Mouse (Mus musculus): ENCODE data around the gene Angel2. TPM values are rescaled to one million over a fixed set of nuclear protein-coding genes. Genes with fewer than 3 reads are reported as not detected.
"Not testable (repeated sequence)": the region's sequence is repeated elsewhere in the genome, so short reads cannot be mapped to it uniquely, and the experiment has no call there.

The Angel2 gene
- 34.8 and 50.1 TPM in 2 replicates for polyA plus RNA-seq (2011; ENCODE audit: insufficient read length, low read depth, missing spikeins)

- not testable (repeated sequence) for H3K4me1 ChIP-seq (ENCODE audit: control insufficient read depth, insufficient read depth, low read length); H3K4me3 ChIP-seq (ENCODE audit: insufficient read depth, low read length); H3K27ac ChIP-seq (ENCODE audit: insufficient read depth, low read length)
Observed at GRCm38 (mm10) chr1:190924812-190925211, at the start of gene Angel2. Gene Angel2, plus strand, starts transcription at chr1:190925112.

GRCm38 (mm10) chr1:190875751-190876150 is 49.2 kb upstream of the Angel2 start:
- H3K27ac ChIP-seq (ENCODE audit: insufficient read depth, low read length) = no peak overlapping the region
- TF ChIP-seq POLR2A (IDR thresholded peaks at IDR 0.05; ENCODE audit: low read depth, low read length) (no peak), CTCF (IDR thresholded peaks at IDR 0.05; ENCODE audit: borderline replicate concordance, insufficient read depth, low read length) (no peak)
- H3K4me1 ChIP-seq (ENCODE audit: control insufficient read depth, insufficient read depth, low read length) = no peaks in the 10 kb centered on the region
- no peak overlapping the region for H3K4me3 ChIP-seq (ENCODE audit: insufficient read depth, low read length)

DNA sequence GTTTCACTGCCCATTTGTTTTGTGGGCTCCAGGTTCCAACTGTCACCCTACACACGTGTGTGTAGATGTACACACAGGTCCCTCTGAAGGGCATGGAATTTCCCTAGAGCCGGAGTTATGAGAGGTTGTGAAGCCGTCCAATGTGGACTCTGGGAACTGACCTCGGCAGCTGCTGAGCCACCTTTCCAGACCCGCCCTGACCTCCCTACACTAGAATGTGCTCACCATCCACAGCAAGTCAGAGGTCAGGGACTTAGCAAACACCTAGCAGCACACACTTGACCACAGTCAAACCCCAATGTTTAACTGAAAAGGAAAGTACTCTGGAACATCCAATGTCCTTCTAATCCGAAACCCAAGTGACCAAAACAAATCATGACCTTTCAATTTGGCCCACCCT is 44.3 kb upstream of the Angel2 start:
- Histone ChIP-seq H3K4me1 (ENCODE audit: control insufficient read depth, insufficient read depth, low read length) (no peaks in the 10 kb centered on the region), H3K27ac (ENCODE audit: insufficient read depth, low read length) (no peak overlapping the region), H3K4me3 (ENCODE audit: insufficient read depth, low read length) (no peak overlapping the region)
- TF ChIP-seq POLR2A (IDR thresholded peaks at IDR 0.05; ENCODE audit: low read depth, low read length) (no peak), CTCF (IDR thresholded peaks at IDR 0.05; ENCODE audit: borderline replicate concordance, insufficient read depth, low read length) (no peak)

DNA sequence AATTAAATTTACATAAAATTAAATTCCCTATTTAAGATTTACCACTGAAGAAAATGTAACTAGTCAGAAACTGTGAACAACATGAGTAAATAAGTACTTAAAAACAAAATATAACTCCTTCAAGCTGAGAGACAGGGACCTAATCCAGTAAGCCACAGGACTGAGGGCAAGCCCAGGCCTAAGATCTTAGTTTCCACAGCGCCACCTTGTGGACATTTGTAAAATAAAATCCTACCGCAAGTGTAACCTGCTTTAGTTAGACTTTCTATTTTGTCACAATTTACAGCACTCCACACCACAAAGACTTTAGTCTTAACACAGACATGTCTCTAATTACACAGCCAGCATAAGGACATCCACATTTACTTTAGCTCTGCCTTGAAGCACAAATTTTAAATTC is 43.5 kb upstream of the Angel2 start:
- Histone ChIP-seq H3K27ac (ENCODE audit: insufficient read depth, low read length) (no peak overlapping the region), H3K4me3 (ENCODE audit: insufficient read depth, low read length) (no peak overlapping the region), H3K4me1 (ENCODE audit: control insufficient read depth, insufficient read depth, low read length) (no peaks in the 10 kb centered on the region)
- TF ChIP-seq POLR2A (IDR thresholded peaks at IDR 0.05; ENCODE audit: low read depth, low read length) (no peak), CTCF (IDR thresholded peaks at IDR 0.05; ENCODE audit: borderline replicate concordance, insufficient read depth, low read length) (peak; percentile 26; the same call in 1 of the 2 replicates)

DNA sequence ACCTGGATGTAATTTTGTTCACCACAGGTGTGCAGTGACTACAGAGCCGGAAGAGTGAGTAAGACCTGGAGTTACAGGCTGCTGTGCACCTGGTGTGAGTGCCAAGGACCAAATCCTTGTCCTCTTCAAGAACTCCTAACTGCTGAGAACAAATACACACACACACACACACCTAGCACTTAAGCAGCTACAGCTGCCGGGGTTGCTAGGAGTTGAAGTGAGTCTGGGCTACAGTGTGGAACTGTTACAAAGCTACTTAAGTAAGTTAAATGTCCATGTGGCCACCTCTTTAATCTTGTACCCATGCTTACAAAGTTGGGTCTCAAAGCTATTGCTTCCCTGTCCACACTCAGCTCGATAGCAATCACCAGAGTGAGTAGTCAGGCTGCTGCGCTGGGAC is 38.9 kb upstream of the Angel2 start:
- no peak overlapping the region for H3K4me3 ChIP-seq (ENCODE audit: insufficient read depth, low read length)

GRCm38 (mm10) chr1:190888031-190888430 is 36.9 kb upstream of the Angel2 start:
- H3K4me1 ChIP-seq (ENCODE audit: control insufficient read depth, insufficient read depth, low read length) = no peaks in the 10 kb centered on the region
- TF ChIP-seq CTCF (IDR thresholded peaks at IDR 0.05; ENCODE audit: borderline replicate concordance, insufficient read depth, low read length) = no peak
- no peak for TF ChIP-seq POLR2A (IDR thresholded peaks at IDR 0.05; ENCODE audit: low read depth, low read length)

More for the DNA sequence above, 38.9 kb upstream of the Angel2 start:
- no peaks in the 10 kb centered on the region for H3K4me1 ChIP-seq (ENCODE audit: control insufficient read depth, insufficient read depth, low read length)
- no peak overlapping the region for H3K27ac ChIP-seq (ENCODE audit: insufficient read depth, low read length)
- no peak for TF ChIP-seq POLR2A (IDR thresholded peaks at IDR 0.05; ENCODE audit: low read depth, low read length)
- TF ChIP-seq CTCF (IDR thresholded peaks at IDR 0.05; ENCODE audit: borderline replicate concordance, insufficient read depth, low read length) = no peak

GRCm38 (mm10) chr1:190888646-190889045 is 36.3 kb upstream of the Angel2 start:
- no peak overlapping the region for H3K4me3 ChIP-seq (ENCODE audit: insufficient read depth, low read length)
- no peak overlapping the region for H3K27ac ChIP-seq (ENCODE audit: insufficient read depth, low read length)
- H3K4me1 ChIP-seq (ENCODE audit: control insufficient read depth, insufficient read depth, low read length) = no peaks in the 10 kb centered on the region
- TF ChIP-seq CTCF (IDR thresholded peaks at IDR 0.05; ENCODE audit: borderline replicate concordance, insufficient read depth, low read length) = no peak
- TF ChIP-seq POLR2A (IDR thresholded peaks at IDR 0.05; ENCODE audit: low read depth, low read length) = no peak

More at GRCm38 (mm10) chr1:190888031-190888430, 36.9 kb upstream of the Angel2 start:
- Histone ChIP-seq H3K4me3 (ENCODE audit: insufficient read depth, low read length) (no peak overlapping the region), H3K27ac (ENCODE audit: insufficient read depth, low read length) (no peak overlapping the region)

DNA sequence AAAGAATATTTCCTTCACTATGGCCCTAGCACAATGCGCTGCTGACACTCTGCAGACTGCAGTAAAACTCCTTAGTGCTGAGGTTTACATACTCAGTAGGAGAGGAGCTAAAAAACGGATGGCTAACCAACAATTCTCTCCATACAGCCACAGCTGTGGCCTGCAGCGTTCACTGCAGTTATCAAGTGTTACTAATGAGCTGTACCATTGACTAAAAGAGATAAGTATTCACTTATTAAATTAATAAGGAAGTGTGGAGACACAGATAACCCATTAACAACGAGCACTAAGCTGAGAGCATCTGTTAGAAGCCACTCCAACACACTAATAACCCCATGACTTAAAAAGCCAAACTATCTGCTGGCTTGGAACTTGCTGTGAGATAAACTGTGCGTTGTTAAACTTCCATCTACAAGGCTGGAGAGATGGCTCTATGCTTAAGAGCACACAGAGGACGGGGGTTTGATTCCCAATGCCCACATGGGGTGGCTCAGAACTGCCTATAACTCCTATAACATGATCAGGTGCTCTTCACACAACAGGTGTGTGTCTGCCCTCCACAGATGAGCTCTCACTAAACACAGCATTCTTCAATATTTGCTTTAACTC is 31.2 kb upstream of the Angel2 start:
- no peak for TF ChIP-seq CTCF (IDR thresholded peaks at IDR 0.05; ENCODE audit: borderline replicate concordance, insufficient read depth, low read length)
- TF ChIP-seq POLR2A (IDR thresholded peaks at IDR 0.05; ENCODE audit: low read depth, low read length) = no peak
- Histone ChIP-seq H3K4me3 (ENCODE audit: insufficient read depth, low read length) (no peak overlapping the region), H3K27ac (ENCODE audit: insufficient read depth, low read length) (no peak overlapping the region), H3K4me1 (ENCODE audit: control insufficient read depth, insufficient read depth, low read length) (no peaks in the 10 kb centered on the region)

GRCm38 (mm10) chr1:190898186-190898585 is 26.7 kb upstream of the Angel2 start:
- TF ChIP-seq CTCF (IDR thresholded peaks at IDR 0.05; ENCODE audit: borderline replicate concordance, insufficient read depth, low read length) (no peak), POLR2A (IDR thresholded peaks at IDR 0.05; ENCODE audit: low read depth, low read length) (no peak)
- no peak overlapping the region for H3K4me3 ChIP-seq (ENCODE audit: insufficient read depth, low read length)
- H3K4me1 ChIP-seq (ENCODE audit: control insufficient read depth, insufficient read depth, low read length) = peaks cover 13% of the 10 kb centered on the region
- H3K27ac ChIP-seq (ENCODE audit: insufficient read depth, low read length) = no peak overlapping the region

DNA sequence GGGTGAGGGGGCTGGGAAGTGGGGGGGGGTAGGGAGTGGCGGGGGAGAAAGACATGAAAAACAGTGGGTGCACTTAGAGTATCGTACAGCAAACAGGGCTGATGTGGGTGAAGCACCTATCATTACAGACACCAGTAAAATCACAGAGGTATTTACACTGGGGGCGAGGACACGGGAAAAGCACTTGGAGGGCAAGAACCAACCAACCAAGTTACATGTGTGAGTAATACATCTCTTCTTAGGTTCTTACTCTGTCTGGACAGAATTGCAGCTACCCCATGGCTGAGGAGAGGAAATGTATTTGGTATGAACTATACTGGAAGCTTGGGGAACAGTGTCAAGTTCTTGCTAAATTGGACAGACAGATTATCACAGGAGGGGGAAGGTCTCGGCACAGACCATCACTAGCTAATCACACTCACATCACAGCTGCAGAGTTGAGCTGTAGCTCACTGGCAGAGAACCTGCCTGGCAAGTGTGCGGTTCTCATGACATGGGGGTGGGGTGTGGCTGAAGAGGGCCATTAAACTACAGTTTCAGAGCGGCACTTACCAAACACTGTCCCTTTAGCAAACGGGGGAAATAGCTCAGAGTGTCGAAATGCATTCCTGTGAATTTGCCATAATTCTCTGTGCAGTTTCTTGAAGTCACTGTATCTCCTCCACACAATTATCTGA is 25.9 kb upstream of the Angel2 start:
- no peak overlapping the region for H3K4me3 ChIP-seq (ENCODE audit: insufficient read depth, low read length)
- H3K27ac ChIP-seq (ENCODE audit: insufficient read depth, low read length) = peak overlapping the region; percentile 16
- TF ChIP-seq POLR2A (IDR thresholded peaks at IDR 0.05; ENCODE audit: low read depth, low read length) = no peak
- TF ChIP-seq CTCF (IDR thresholded peaks at IDR 0.05; ENCODE audit: borderline replicate concordance, insufficient read depth, low read length) = no peak
- H3K4me1 ChIP-seq (ENCODE audit: control insufficient read depth, insufficient read depth, low read length) = peaks cover 17% of the 10 kb centered on the region
